Mouse (Mus musculus) hindbrain, embryonic 11.5 days (tissue): ENCODE data around the gene Mok. TPM values are rescaled to one million over a fixed set of nuclear protein-coding genes. Genes with fewer than 3 reads are reported as not detected.

Experiments used
- ATAC-seq: fragments of 200-750 bp; cut with Nextera tagmentation; 2 replicates; pipeline ENCODE4 v1.8.0; 2017; ENCODE audit warnings: mild to moderate bottlenecking, moderate TSS enrichment, moderate library complexity; ENCODE audit not compliant: low FRiP score
- DNase-seq: peaks from one replicate; pipeline ENCODE4 v3.0.0-alpha.2; 2015; ENCODE audit warnings: low spot score
- H3K27ac ChIP-seq: fragments of 300-500 bp; sonication (generic); 2 replicates; pipeline ENCODE4 v1.5.1; 2014; ENCODE audit warnings: mild to moderate bottlenecking, low read depth, low read length
- H3K27me3 ChIP-seq: fragments of 300-500 bp; sonication (generic); 2 replicates; pipeline ENCODE4 v1.6.1; 2014; ENCODE audit warnings: mild to moderate bottlenecking, low read length, moderate library complexity, mixed read lengths; ENCODE audit not compliant: control insufficient read depth, insufficient read depth
- H3K36me3 ChIP-seq: fragments of 300-500 bp; sonication (generic); 2 replicates; pipeline ENCODE4 v1.6.1; 2014; ENCODE audit warnings: mild to moderate bottlenecking, low read length, moderate library complexity, mixed read lengths; ENCODE audit not compliant: control insufficient read depth, insufficient read depth
- H3K4me1 ChIP-seq: fragments of 300-500 bp; sonication (generic); replicated peaks from 2 replicates; pipeline ENCODE4 v1.6.1; 2014; ENCODE audit warnings: low read length, mixed read lengths; ENCODE audit not compliant: control insufficient read depth, insufficient read depth
- H3K4me2 ChIP-seq: fragments of 300-500 bp; sonication (generic); replicated peaks from 2 replicates; pipeline ENCODE4 v1.6.1; 2014; ENCODE audit warnings: mild to moderate bottlenecking, low read depth, low read length
- H3K4me3 ChIP-seq: fragments of 300-500 bp; sonication (generic); 2 replicates; pipeline ENCODE4 v1.5.1; 2014; ENCODE audit warnings: low read depth, low read length
- H3K9ac ChIP-seq: fragments of 300-500 bp; sonication (generic); 2 replicates; pipeline ENCODE4 v1.6.1; 2014; ENCODE audit warnings: low read depth, low read length
- H3K9me3 ChIP-seq: fragments of 300-500 bp; sonication (generic); 2 replicates; pipeline ENCODE4 v1.6.1; 2016; ENCODE audit warnings: low read length; ENCODE audit not compliant: control insufficient read depth
- WGBS: fragments of 180-500 bp; shearing (Covaris S2); extraction: QIAGEN DNeasy Blood & Tissue Kit; methylation state at CpG from one replicate; pipeline ENCODE4 v1.1.7; 2014; 5-methylcytosine and 5-hydroxymethylcytosine counted together
- polyA plus RNA-seq: library from polyadenylated mRNA; unstranded; fragments of >200 nt; fragmentation: Nextera tagmentation; extraction: Ambion mirVana; gene quantifications from 2 replicates; pipeline ENCODE4 v1.2.1, GENCODE M21; 2014

Gene Mok
- polyA plus RNA-seq, 1 experiment from 2014 or later, result 14.4 TPM

- no peak for DNase-seq
- no peak overlapping the region for H3K27ac ChIP-seq
- no peaks in the 10 kb centered on the region for H3K27me3 ChIP-seq
Observed at GRCm38 (mm10) chr12:110822366-110822765, 18.4 kb downstream of the Mok start.

DNA sequence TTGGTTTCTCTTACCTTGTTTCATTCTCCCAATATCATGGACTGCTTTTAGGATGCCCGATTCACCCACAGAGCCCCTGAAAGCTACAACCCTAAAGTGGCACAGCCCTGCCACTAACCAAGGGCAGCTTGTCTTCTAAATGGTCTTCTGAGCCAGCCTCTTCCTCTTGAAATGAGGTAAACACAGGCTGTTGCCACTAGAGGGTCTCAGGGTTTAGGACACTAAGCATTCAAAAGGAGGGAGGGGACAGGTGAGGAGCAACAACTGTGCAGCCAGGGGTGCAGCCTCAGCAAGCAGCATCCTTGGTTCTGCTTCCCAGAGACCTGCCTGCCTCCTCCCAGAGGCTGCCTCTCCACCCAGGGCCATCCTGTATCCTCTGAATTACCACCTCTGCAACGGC lies 19.0 kb downstream of the Mok start:
- Histone ChIP-seq H3K27me3 (no peaks in the 10 kb centered on the region), H3K4me2 (no peak overlapping the region), H3K9me3 (no peaks in the 10 kb centered on the region), H3K36me3 (no peaks in the 10 kb centered on the region), H3K9ac (no peak overlapping the region), H3K27ac (no peak overlapping the region), H3K4me1 (no peaks in the 10 kb centered on the region), H3K4me3 (no peak overlapping the region)
- 85% methylated on average over 2 of the region's 2 CpGs for WGBS
- ATAC-seq (no peak), DNase-seq (no peak)

More at GRCm38 (mm10) chr12:110822366-110822765, 18.4 kb downstream of the Mok start:
- Histone ChIP-seq H3K36me3 (no peaks in the 10 kb centered on the region), H3K9ac (no peak overlapping the region), H3K4me3 (no peak overlapping the region), H3K4me1 (no peaks in the 10 kb centered on the region), H3K9me3 (no peaks in the 10 kb centered on the region), H3K4me2 (no peak overlapping the region)
- no peak for ATAC-seq
- 91% methylated on average over 7 of the region's 7 CpGs for WGBS

- no peaks in the 10 kb centered on the region for H3K27me3 ChIP-seq
- no peak overlapping the region for H3K27ac ChIP-seq
- H3K4me1 ChIP-seq, result no peaks in the 10 kb centered on the region
- H3K9me3 ChIP-seq, result no peaks in the 10 kb centered on the region
- H3K4me2 ChIP-seq, result no peak overlapping the region
- no peak overlapping the region for H3K9ac ChIP-seq
- no peak for ATAC-seq
- no peak overlapping the region for H3K4me3 ChIP-seq
- no peaks in the 10 kb centered on the region for H3K36me3 ChIP-seq
- WGBS, result 81% methylated on average over 8 of the region's 8 CpGs
- DNase-seq, result no peak
Observed at GRCm38 (mm10) chr12:110819367-110819766, 21.4 kb downstream of the Mok start.

- Histone ChIP-seq H3K27ac (no peak overlapping the region), H3K4me3 (no peak overlapping the region), H3K4me2 (no peak overlapping the region), H3K9ac (no peak overlapping the region), H3K36me3 (no peaks in the 10 kb centered on the region), H3K4me1 (no peaks in the 10 kb centered on the region), H3K9me3 (no peaks in the 10 kb centered on the region), H3K27me3 (no peaks in the 10 kb centered on the region)
- DNase-seq, result no peak
- WGBS, result 97% methylated on average over 2 of the region's 2 CpGs
- ATAC-seq, result no peak
Observed at GRCm38 (mm10) chr12:110816833-110817232, 23.9 kb downstream of the Mok start.

GRCm38 (mm10) chr12:110814924-110815323 lies 25.8 kb downstream of the Mok start:
- Histone ChIP-seq H3K9ac (no peak overlapping the region), H3K9me3 (no peaks in the 10 kb centered on the region), H3K27me3 (no peaks in the 10 kb centered on the region), H3K36me3 (no peaks in the 10 kb centered on the region), H3K27ac (no peak overlapping the region), H3K4me3 (no peak overlapping the region), H3K4me1 (no peaks in the 10 kb centered on the region), H3K4me2 (no peak overlapping the region)
- DNase-seq, result no peak
- 75% methylated on average over 17 of the region's 17 CpGs for WGBS
- no peak for ATAC-seq

GRCm38 (mm10) chr12:110813624-110814023 lies 27.1 kb downstream of the Mok start:
- 95% methylated on average over 6 of the region's 6 CpGs for WGBS
- no peaks in the 10 kb centered on the region for H3K27me3 ChIP-seq
- no peaks in the 10 kb centered on the region for H3K36me3 ChIP-seq
- no peak overlapping the region for H3K9ac ChIP-seq
- DNase-seq (no peak), ATAC-seq (no peak)
- H3K27ac ChIP-seq, result no peak overlapping the region
- H3K9me3 ChIP-seq, result no peaks in the 10 kb centered on the region
- H3K4me3 ChIP-seq, result no peak overlapping the region
- H3K4me1 ChIP-seq, result no peaks in the 10 kb centered on the region
- H3K4me2 ChIP-seq, result no peak overlapping the region

GRCm38 (mm10) chr12:110813132-110813531 lies 27.6 kb downstream of the Mok start:
- H3K36me3 ChIP-seq, result no peaks in the 10 kb centered on the region
- H3K4me3 ChIP-seq, result no peak overlapping the region
- no peaks in the 10 kb centered on the region for H3K27me3 ChIP-seq
- no peak overlapping the region for H3K9ac ChIP-seq
- DNase-seq (no peak), ATAC-seq (no peak)
- H3K9me3 ChIP-seq, result no peaks in the 10 kb centered on the region
- H3K27ac ChIP-seq, result no peak overlapping the region
- no peak overlapping the region for H3K4me2 ChIP-seq
- H3K4me1 ChIP-seq, result no peaks in the 10 kb centered on the region
- 92% methylated on average over 9 of the region's 9 CpGs for WGBS

- 0 out of 2 replicates have a peak, but pooled peaks cover 3% of the 10 kb centered on the region for H3K4me1 ChIP-seq
- no peak overlapping the region for H3K4me2 ChIP-seq
- no peak for DNase-seq
- WGBS, result 85% methylated on average over 5 of the region's 5 CpGs
- no peak for ATAC-seq
- H3K27ac ChIP-seq, result no peak overlapping the region
- H3K9me3 ChIP-seq, result no peaks in the 10 kb centered on the region
- H3K27me3 ChIP-seq, result no peaks in the 10 kb centered on the region
- 0 out of 2 replicates have a peak, but pooled peaks cover 2% of the 10 kb centered on the region for H3K36me3 ChIP-seq
- H3K9ac ChIP-seq, result no peak overlapping the region
- H3K4me3 ChIP-seq, result no peak overlapping the region
Observed at GRCm38 (mm10) chr12:110808848-110809247, 31.9 kb downstream of the Mok start.

DNA sequence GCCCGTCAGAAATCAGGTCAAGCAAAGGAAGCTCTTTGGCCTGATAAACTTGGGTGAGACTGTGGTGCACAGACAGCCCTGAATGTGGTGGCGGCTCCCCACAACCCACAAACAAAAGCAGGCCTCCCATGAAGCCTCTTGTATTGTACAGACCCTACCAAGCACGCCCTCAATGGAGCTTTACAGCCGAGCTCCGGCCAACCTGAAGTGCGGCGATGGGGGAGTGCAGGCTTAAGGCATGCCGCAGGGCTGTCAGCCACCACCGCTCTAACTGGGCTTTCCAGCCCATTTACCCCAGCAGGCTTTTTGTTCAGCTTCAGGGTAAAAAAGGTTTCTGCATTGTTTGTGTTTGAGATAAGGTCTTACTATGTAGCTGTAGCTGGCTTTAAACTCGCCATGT lies 32.3 kb downstream of the Mok start:
- 47% methylated on average over 10 of the region's 10 CpGs for WGBS
- ATAC-seq (no peak), DNase-seq (no peak)
- no peaks in the 10 kb centered on the region for H3K27me3 ChIP-seq
- 0 out of 2 replicates have a peak, but pooled peaks cover 3% of the 10 kb centered on the region for H3K4me1 ChIP-seq
- H3K4me3 ChIP-seq, result no peak overlapping the region
- H3K36me3 ChIP-seq, result 0 out of 2 replicates have a peak, but pooled peaks cover 2% of the 10 kb centered on the region
- H3K4me2 ChIP-seq, result no peak overlapping the region
- no peak overlapping the region for H3K9ac ChIP-seq
- H3K9me3 ChIP-seq, result no peaks in the 10 kb centered on the region
- 0 out of 2 replicates have a peak overlapping the region, but pooled peaks have one; percentile 24 for H3K27ac ChIP-seq
